Comparison of ENCODE assay signal across 30 mouse cellular contexts in genomic region chr8:93131233-93131980, GRCm38 (mm10). TPM values are rescaled to one million over a fixed set of nuclear protein-coding genes. Genes with fewer than 3 reads are reported as not detected.
A peak's percentile ranks its signal among the peaks of the same experiment; 100 is the strongest.
DNase-seq lines count a peak whose midpoint lies in the region; ATAC-seq and TF ChIP-seq lines count a peak whose summit lies in the region.
"Had no signal": no experiment of that assay in that cellular context is flagged by ENCODE, and none has a peak within 500 bp of the region (broad histone marks: within the 10 kb centered on the region; RNA-seq: fewer than 3 reads in every experiment).

Ces1c (minus strand) TSS chr8:93131283.

- intact Hi-C loops in left cerebral cortex, postnatal 25 days (cut with DNase I): no loop called here
- intact Hi-C loops in left cerebral cortex, postnatal 10 days (cut with DNase I): no loop called here

- no peak within 1 kb of the TSS for H3K4me3 ChIP-seq in liver, postnatal 0 days (ENCODE audit: low read depth, low read length)
- no peak within 1 kb of the TSS for H3K4me3 ChIP-seq in liver, embryonic 12.5 days
- H3K4me3 ChIP-seq: embryonic facial prominence, embryonic 12.5 days; embryonic facial prominence, embryonic 15.5 days; gastrocnemius, adult 2 months; hindbrain, embryonic 12.5 days; hindbrain, embryonic 15.5 days had no signal

- H3K4me2 ChIP-seq in liver, postnatal 0 days (ENCODE audit: low read depth, low read length): peak within 1 kb of the TSS; percentile 50
- no peak within 1 kb of the TSS for H3K4me2 ChIP-seq in liver, embryonic 12.5 days
- H3K4me2 ChIP-seq: embryonic facial prominence, embryonic 12.5 days; embryonic facial prominence, embryonic 15.5 days; heart, embryonic 11.5 days; hindbrain, embryonic 12.5 days; hindbrain, embryonic 15.5 days had no signal

- peak within 1 kb of the TSS; percentile 71 for H3K27ac ChIP-seq in liver, postnatal 0 days (ENCODE audit: low read depth)
- H3K27ac ChIP-seq in liver, embryonic 12.5 days: no peak within 1 kb of the TSS
- H3K27ac ChIP-seq: embryonic facial prominence, embryonic 12.5 days; embryonic facial prominence, embryonic 15.5 days; gastrocnemius, adult 2 months; hindbrain, embryonic 12.5 days; hindbrain, embryonic 15.5 days had no signal

- H3K9me3 ChIP-seq in liver, postnatal 0 days (ENCODE audit: low read length): no peaks in the 10 kb centered on the region
- H3K9me3 ChIP-seq in liver, embryonic 12.5 days (replicated peaks): no peaks in the 10 kb centered on the region
- H3K9me3 ChIP-seq: embryonic facial prominence, embryonic 12.5 days; embryonic facial prominence, embryonic 15.5 days; hindbrain, embryonic 12.5 days; hindbrain, embryonic 15.5 days had no signal

- peak; percentile 84 for ATAC-seq in liver, postnatal 0 days
- ATAC-seq in liver, embryonic 12.5 days: no peak
- ATAC-seq: activated CD4-positive, CD25-positive, alpha-beta regulatory T cell, adult 4 months; forebrain, embryonic 14.5 days; forebrain, postnatal 0 days had no signal

- DNase-seq in adrenal gland, postnatal 10 days: no peak
- no peak for DNase-seq in adrenal gland, adult 18-20 months (ENCODE audit: low spot score in 2 of 2)
- DNase-seq in left cerebral cortex, postnatal 25 days (ENCODE audit: low spot score in 2 of 2): peak; percentile 1 to 15
- DNase-seq in left cerebral cortex, postnatal 10 days (ENCODE audit: extremely low spot score in 1 of 2, low spot score in 2 of 2): no peak
- no peak for DNase-seq in liver, postnatal 0 days
- DNase-seq: adrenal gland, adult 2 months; adrenal gland, postnatal 36 days; cerebellum, adult 11 months; cerebellum, adult 2 months; cerebellum, adult 9-11 months; cerebellum, postnatal 25 days; forebrain, postnatal 0 days; gastrocnemius, adult 2 months; gastrocnemius, postnatal 14 days; heart, adult 11 months had no signal

- no peak within 1 kb of the TSS for H3K9ac ChIP-seq in liver, postnatal 0 days (replicated peaks)
- no peak within 1 kb of the TSS for H3K9ac ChIP-seq in liver, embryonic 12.5 days
- H3K9ac ChIP-seq: embryonic facial prominence, embryonic 12.5 days; embryonic facial prominence, embryonic 15.5 days; forebrain, postnatal 0 days; hindbrain, embryonic 12.5 days; hindbrain, embryonic 15.5 days had no signal

- peaks cover 2% of the 10 kb centered on the region; the same call in 1 of the 2 replicates for H3K4me1 ChIP-seq in liver, postnatal 0 days (ENCODE audit: insufficient read depth)
- H3K4me1 ChIP-seq in liver, embryonic 12.5 days: no peaks in the 10 kb centered on the region
- H3K4me1 ChIP-seq: embryonic facial prominence, embryonic 12.5 days; embryonic facial prominence, embryonic 15.5 days; hindbrain, embryonic 12.5 days; hindbrain, embryonic 15.5 days had no signal

- no peaks in the 10 kb centered on the region for H3K36me3 ChIP-seq in liver, postnatal 0 days (replicated peaks; ENCODE audit: insufficient read depth, low read length)
- no peaks in the 10 kb centered on the region for H3K36me3 ChIP-seq in liver, embryonic 12.5 days
- H3K36me3 ChIP-seq: embryonic facial prominence, embryonic 12.5 days; embryonic facial prominence, embryonic 15.5 days; hindbrain, embryonic 12.5 days; hindbrain, embryonic 15.5 days had no signal

- TF ChIP-seq EP300 in liver, postnatal 0 days (IDR thresholded peaks at IDR 0.05; ENCODE audit: low read depth): no peak

- no peaks in the 10 kb centered on the region for H3K27me3 ChIP-seq in liver, postnatal 0 days (ENCODE audit: insufficient read depth, low read length)
- no peaks in the 10 kb centered on the region for H3K27me3 ChIP-seq in liver, embryonic 12.5 days (replicated peaks)
- H3K27me3 ChIP-seq: embryonic facial prominence, embryonic 12.5 days; embryonic facial prominence, embryonic 15.5 days; hindbrain, embryonic 12.5 days; hindbrain, embryonic 15.5 days had no signal

- WGBS in liver, postnatal 0 days (ENCODE audit: insufficient replicate concordance): 40% methylated on average over 3 of the region's 3 CpGs
- WGBS in liver, embryonic 12.5 days (ENCODE audit: insufficient replicate concordance): 58% methylated on average over 3 of the region's 3 CpGs

- TF ChIP-seq CTCF in liver, postnatal 0 days (IDR thresholded peaks at IDR 0.05; ENCODE audit: low read depth): no peak

RNA-seq across cellular contexts. Expression of gene Ces1c, which starts in this region (rescaled TPM):
- total RNA-seq in adrenal gland, postnatal 10 days (2021): 100 to 1,000 TPM; 103 to 217 TPM
- total RNA-seq in adrenal gland, adult 18-20 months (2021): under 1 TPM in 1 of 2 experiments, not detected in 1; 0.70 TPM
- total RNA-seq in left cerebral cortex, postnatal 25 days (2021): not detected
- total RNA-seq in left cerebral cortex, postnatal 10 days (2021): not detected
- polyA plus RNA-seq in liver, postnatal 0 days (2015; fragmentation: Nextera tagmentation; extraction: Ambion mirVana): 147 and 162 TPM in 2 replicates
- 0.13 and 0.21 TPM in 2 replicates for polyA plus RNA-seq in liver, embryonic 12.5 days (2016; fragmentation: Nextera tagmentation; extraction: Ambion mirVana)
- total RNA-seq: common myeloid progenitor, adult 5-6 weeks; forebrain, postnatal 0 days; gastrocnemius, adult 2 months; gastrocnemius, postnatal 14 days; heart, adult 8-10 months; heart, postnatal 25 days; hematopoietic stem cell, adult 5-6 weeks had no signal
- polyA plus RNA-seq: activated CD4-positive, CD25-positive, alpha-beta regulatory T cell, adult 4 months; cerebellum, adult 2 months; embryonic facial prominence, embryonic 12.5 days; embryonic facial prominence, embryonic 15.5 days; forebrain, embryonic 11.5 days; forebrain, embryonic 14.5 days; forebrain, postnatal 0 days; heart, embryonic 11.5 days; heart, embryonic 14.5 days; heart, postnatal 0 days; hindbrain, embryonic 12.5 days; hindbrain, embryonic 15.5 days had no signal

Comparison
In these comparisons a context has a peak if more than half of its experiments do, and no peak if none do; other contexts are left out.
1. RNA of gene Ces1c (total RNA-seq): 103 to 217 TPM in adrenal gland, postnatal 10 days; 0.70 TPM in adrenal gland, adult 18-20 months, not detected in left cerebral cortex, postnatal 25 days and not detected in left cerebral cortex, postnatal 10 days; every median in the first group is over 10 times any median in the second.
2. RNA of gene Ces1c (polyA plus RNA-seq): 147 to 162 TPM in liver, postnatal 0 days; 0.13 to 0.21 TPM in liver, embryonic 12.5 days; every median in the first group is over 100 times any median in the second.
3. Peak in DNase-seq in left cerebral cortex, postnatal 25 days; RNA of the gene not detected or under 1 TPM.